Mouse (Mus musculus): ENCODE data around the gene Nkx1-2. TPM values are rescaled to one million over a fixed set of nuclear protein-coding genes. Genes with fewer than 3 reads are reported as not detected.

The Nkx1-2 gene
- polyA plus RNA-seq, 1 experiment from 2014 or later = 0.10 TPM

DNA sequence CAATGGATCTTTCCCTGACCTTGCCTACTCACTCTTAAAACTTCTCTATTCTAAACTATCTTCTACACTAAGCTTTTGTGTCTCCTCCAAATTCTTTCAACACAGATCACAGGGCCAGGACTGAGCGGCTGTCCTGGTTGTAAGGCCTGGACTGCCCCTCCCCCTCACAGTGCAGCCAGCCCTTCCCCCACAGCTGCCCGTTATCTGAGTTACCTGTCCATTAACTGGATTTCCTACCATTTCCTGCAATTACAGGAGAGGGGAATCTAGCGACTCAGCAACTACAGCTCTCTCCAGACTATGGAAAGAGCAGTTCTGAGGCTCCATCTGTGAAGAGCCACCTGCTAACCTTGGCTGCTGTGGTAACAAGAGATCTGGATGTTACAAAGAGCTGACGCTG, 43.5 kb downstream of the Nkx1-2 start:
- Histone ChIP-seq H3K4me3 (no peak overlapping the region), H3K4me1 (peaks cover 15% of the 10 kb centered on the region; the same call in 1 of the 2 replicates), H3K27me3 (no peaks in the 10 kb centered on the region), H3K36me3 (peaks cover 43% of the 10 kb centered on the region), H3K4me2 (replicated peaks) (no peak overlapping the region), H3K9me3 (no peaks in the 10 kb centered on the region), H3K9ac (no peak overlapping the region), H3K27ac (no peak overlapping the region)
- WGBS = 29% methylated on average over 4 of the region's 4 CpGs
- ATAC-seq (ENCODE audit: low FRiP score, low read depth) = no peak

DNA sequence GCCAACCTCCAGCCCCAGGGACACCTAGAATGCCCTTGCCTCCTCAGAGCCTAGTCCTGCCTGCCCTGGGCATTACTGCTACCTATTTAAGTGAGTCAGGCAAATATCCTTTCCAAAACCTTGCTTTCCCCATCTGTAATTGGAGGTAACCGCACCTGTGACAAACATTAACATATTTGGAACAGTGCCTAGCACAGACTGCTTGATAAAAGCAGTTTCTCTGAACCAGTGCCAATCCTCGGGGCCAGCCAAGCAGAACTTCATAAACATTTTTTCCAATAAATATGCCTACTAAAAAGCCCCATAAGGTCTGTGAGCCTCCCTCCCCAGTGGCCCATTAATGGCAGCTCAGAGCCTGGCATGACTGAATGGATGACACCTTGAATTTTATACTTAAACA, 45.3 kb downstream of the Nkx1-2 start:
- H3K4me3 ChIP-seq = no peak overlapping the region
- H3K9me3 ChIP-seq = no peaks in the 10 kb centered on the region
- H3K27ac ChIP-seq = no peak overlapping the region
- no peak for ATAC-seq (ENCODE audit: low FRiP score, low read depth)
- 45% methylated on average over 2 of the region's 2 CpGs for WGBS
- H3K4me2 ChIP-seq (replicated peaks) = no peak overlapping the region
- H3K4me1 ChIP-seq = peaks cover 15% of the 10 kb centered on the region; the same call in 1 of the 2 replicates
- no peaks in the 10 kb centered on the region for H3K27me3 ChIP-seq
- H3K36me3 ChIP-seq = peaks cover 25% of the 10 kb centered on the region
- no peak overlapping the region for H3K9ac ChIP-seq

DNA sequence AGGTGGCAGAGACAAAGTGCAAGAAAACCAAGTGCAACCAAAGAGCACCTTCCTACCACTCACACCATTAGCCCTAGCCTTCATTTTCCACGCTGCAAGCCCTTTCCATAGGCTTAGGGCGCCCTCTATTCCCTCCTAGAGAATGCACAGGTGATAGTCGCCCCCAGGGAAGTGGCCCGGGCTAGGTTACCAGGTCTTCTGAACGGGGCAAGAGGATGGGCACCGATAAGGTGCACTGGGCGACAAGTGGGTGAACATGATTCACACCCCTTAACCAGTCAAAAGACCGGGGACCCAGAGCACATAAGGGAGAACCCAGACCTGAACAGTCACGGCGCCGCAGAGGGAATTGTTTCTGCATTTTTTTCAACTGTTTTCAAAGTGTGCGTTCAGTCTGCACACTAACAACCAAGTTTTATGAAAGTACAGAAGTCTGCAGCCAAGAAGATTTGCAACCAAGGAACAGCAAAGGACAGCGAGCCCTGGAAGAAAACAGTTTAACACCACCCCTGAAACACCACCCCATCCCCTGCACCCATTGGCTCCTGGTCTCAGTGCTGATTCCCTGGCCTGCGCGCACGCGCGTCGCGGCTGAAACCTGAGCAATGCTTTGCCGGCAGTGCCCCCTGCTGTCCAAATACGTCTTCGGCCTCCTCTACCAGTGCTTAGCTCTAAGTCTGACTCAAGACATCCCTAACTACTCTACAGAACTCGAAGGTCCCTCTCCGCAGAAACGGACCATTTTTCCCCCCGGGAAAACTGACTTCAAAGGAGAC, 47.9 kb downstream of the Nkx1-2 start:
- Histone ChIP-seq H3K4me3 (peak overlapping the region; percentile 55), H3K27ac (no peak overlapping the region; the same call in 1 of the 2 replicates), H3K4me1 (peaks cover 15% of the 10 kb centered on the region; the same call in 1 of the 2 replicates), H3K9ac (peak overlapping the region; percentile 70), H3K4me2 (replicated peaks) (peak overlapping the region; percentile 88), H3K27me3 (no peaks in the 10 kb centered on the region; the same call in 1 of the 2 replicates), H3K36me3 (peaks cover 2% of the 10 kb centered on the region; the same call in 1 of the 2 replicates), H3K9me3 (no peaks in the 10 kb centered on the region)
- peak; percentile 93 for ATAC-seq (ENCODE audit: low FRiP score, low read depth)
- 1% methylated on average over 27 of the region's 27 CpGs for WGBS

DNA sequence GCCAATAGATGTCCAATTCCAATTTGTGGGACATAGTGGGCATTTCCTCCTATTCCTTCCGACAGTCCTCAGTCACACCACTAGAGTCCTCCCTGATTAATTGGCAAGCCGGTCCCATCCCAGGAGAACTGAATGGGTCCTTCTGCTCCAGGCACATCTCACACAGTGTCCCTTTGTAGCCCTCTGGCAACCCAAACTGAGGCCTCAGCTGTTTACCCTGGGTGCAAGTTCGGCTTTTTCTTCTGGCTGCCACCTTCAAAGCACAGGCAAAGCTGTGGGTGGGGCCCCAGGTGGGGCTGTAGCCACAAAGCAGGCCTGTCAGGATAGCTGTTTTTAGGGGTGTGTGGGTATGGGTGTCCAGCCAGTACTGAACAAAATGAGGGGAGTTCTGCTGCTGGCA, 52.3 kb downstream of the Nkx1-2 start:
- ATAC-seq (ENCODE audit: low FRiP score, low read depth) = no peak
- 72% methylated on average over 3 of the region's 3 CpGs for WGBS
- Histone ChIP-seq H3K27ac (no peak overlapping the region), H3K9ac (no peak overlapping the region), H3K4me1 (no peaks in the 10 kb centered on the region), H3K9me3 (no peaks in the 10 kb centered on the region), H3K4me3 (no peak overlapping the region), H3K27me3 (no peaks in the 10 kb centered on the region; the same call in 1 of the 2 replicates), H3K4me2 (replicated peaks) (no peak overlapping the region), H3K36me3 (no peaks in the 10 kb centered on the region)

Other genes with a start within 250 kb of the Nkx1-2 start
- gene Oat, start 23.2 kb downstream of the Nkx1-2 start, polyA plus RNA-seq (2015; fragmentation: Nextera tagmentation; extraction: Ambion mirVana) = 214 TPM in 2 replicates
- gene Lhpp, start 11.0 kb upstream of the Nkx1-2 start, polyA plus RNA-seq (2015; fragmentation: Nextera tagmentation; extraction: Ambion mirVana) = 21.7 and 22.6 TPM in 2 replicates
- 25.4 and 26.4 TPM in 2 replicates for gene Fam53b, start 214.2 kb upstream of the Nkx1-2 start, polyA plus RNA-seq (2015; fragmentation: Nextera tagmentation; extraction: Ambion mirVana)

All from limb, embryonic 13.5 days (tissue).